Mouse (Mus musculus): ENCODE data around the gene Gm4131.

DNA sequence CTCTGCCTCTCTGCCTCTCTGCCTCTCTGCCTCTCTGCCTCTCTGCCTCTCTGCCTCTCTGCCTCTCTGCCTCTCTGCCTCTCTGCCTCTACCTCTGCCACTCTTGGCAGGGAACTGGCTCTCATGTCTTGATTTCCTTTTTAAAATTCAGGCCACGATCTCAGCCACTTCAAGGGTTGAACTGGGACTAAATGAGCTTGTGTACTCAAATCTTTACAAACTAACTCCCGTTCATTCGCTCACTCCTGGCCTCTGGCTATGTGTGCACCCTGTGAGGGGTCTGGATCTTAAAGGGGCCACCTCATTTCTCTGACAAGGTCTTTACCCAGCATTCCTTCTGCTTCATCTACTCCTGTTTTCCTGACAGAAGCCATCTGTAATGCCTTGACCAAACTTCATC lies 18.6 kb upstream of the Gm4131 start:
- TF ChIP-seq CTCF (IDR thresholded peaks at IDR 0.05; ENCODE audit: extremely low read depth, insufficient read depth, low read length): no peak
- TF ChIP-seq POLR2A (IDR thresholded peaks at IDR 0.05; ENCODE audit: extremely low read depth, insufficient read depth, low read length): no peak
